23 mouse cellular contexts compared by ENCODE assay signal in the genomic region with DNA sequence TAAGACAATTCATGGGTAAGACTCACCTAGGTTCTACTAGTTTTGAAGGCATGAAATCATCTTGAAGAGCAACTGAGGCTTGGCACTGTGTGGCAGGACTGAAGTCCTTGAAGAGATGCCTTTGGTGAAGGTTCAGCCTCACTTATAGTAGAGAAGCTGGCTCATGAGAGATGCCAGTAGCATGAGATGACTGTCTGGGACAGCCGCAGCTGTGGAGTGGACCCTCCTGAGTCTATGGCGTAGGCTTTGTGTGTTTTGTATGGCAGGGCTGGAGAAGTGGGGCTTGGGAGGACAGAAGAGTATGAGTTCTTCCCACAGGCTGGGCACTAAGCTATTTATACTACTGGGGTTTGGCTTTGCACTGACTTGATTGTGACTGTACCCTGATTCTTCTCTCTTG. TPM values are rescaled to one million over a fixed set of nuclear protein-coding genes. Genes with fewer than 3 reads are reported as not detected.
DNase-seq lines count a peak whose midpoint lies in the region; ATAC-seq lines count a peak whose summit lies in the region.
"Had no signal": no experiment of that assay in that cellular context is flagged by ENCODE, and none has a peak within 500 bp of the region (broad histone marks: within the 10 kb centered on the region; RNA-seq: fewer than 3 reads in every experiment).

No protein-coding gene starts in this region.

- 81% methylated on average over 2 of the region's 2 CpGs for WGBS in heart, embryonic 10.5 days
- 81% methylated on average over 2 of the region's 2 CpGs for WGBS in midbrain, embryonic 11.5 days
- 91% methylated on average over 2 of the region's 2 CpGs for WGBS in midbrain, embryonic 13.5 days

- no peaks in the 10 kb centered on the region for H3K36me3 ChIP-seq in heart, embryonic 10.5 days
- no peaks in the 10 kb centered on the region for H3K36me3 ChIP-seq in midbrain, embryonic 11.5 days (ENCODE audit: control insufficient read depth, insufficient read depth, low read length)
- H3K36me3 ChIP-seq in midbrain, embryonic 13.5 days = no peaks in the 10 kb centered on the region
- H3K36me3 ChIP-seq: G1E had no signal

- peaks cover 19% of the 10 kb centered on the region for H3K4me1 ChIP-seq in heart, embryonic 10.5 days
- H3K4me1 ChIP-seq in midbrain, embryonic 11.5 days (ENCODE audit: control insufficient read depth, insufficient read depth, low read length) = peaks cover 34% of the 10 kb centered on the region
- H3K4me1 ChIP-seq in midbrain, embryonic 13.5 days (replicated peaks) = peaks cover 41% of the 10 kb centered on the region

- no peak overlapping the region for H3K4me2 ChIP-seq in midbrain, embryonic 11.5 days
- H3K4me2 ChIP-seq in midbrain, embryonic 13.5 days (replicated peaks) = no peak overlapping the region

- H3K9ac ChIP-seq in midbrain, embryonic 11.5 days (ENCODE audit: low read length) = no peak overlapping the region
- no peak overlapping the region for H3K9ac ChIP-seq in midbrain, embryonic 13.5 days (replicated peaks)

- H3K27me3 ChIP-seq in heart, embryonic 10.5 days (ENCODE audit: insufficient read depth, poor library complexity, severe bottlenecking) = peaks cover 97% of the 10 kb centered on the region
- H3K27me3 ChIP-seq in midbrain, embryonic 11.5 days (ENCODE audit: control insufficient read depth, insufficient read depth, low read length) = peaks cover 20% of the 10 kb centered on the region
- peaks cover 20% of the 10 kb centered on the region for H3K27me3 ChIP-seq in midbrain, embryonic 13.5 days
- H3K27me3 ChIP-seq: CH12.LX had no signal

- ATAC-seq in midbrain, embryonic 11.5 days (ENCODE audit: low FRiP score) = no peak
- no peak for ATAC-seq in midbrain, embryonic 13.5 days
- ATAC-seq: activated CD4-positive, CD25-positive, alpha-beta regulatory T cell, adult 4 months; CD4-positive, CD25-positive, alpha-beta regulatory T cell, adult 4 months; Patski had no signal

- H3K9me3 ChIP-seq in heart, embryonic 10.5 days = no peaks in the 10 kb centered on the region
- no peaks in the 10 kb centered on the region; the same call in 1 of the 2 replicates for H3K9me3 ChIP-seq in midbrain, embryonic 11.5 days (ENCODE audit: control insufficient read depth, low read length)
- H3K9me3 ChIP-seq in midbrain, embryonic 13.5 days = no peaks in the 10 kb centered on the region

- no peak overlapping the region for H3K27ac ChIP-seq in heart, embryonic 10.5 days
- no peak overlapping the region for H3K27ac ChIP-seq in midbrain, embryonic 11.5 days (ENCODE audit: low read depth, low read length)
- H3K27ac ChIP-seq in midbrain, embryonic 13.5 days = no peak overlapping the region

- H3K4me3 ChIP-seq in heart, embryonic 10.5 days = no peak overlapping the region
- H3K4me3 ChIP-seq in midbrain, embryonic 11.5 days (ENCODE audit: low read depth, low read length) = no peak overlapping the region
- H3K4me3 ChIP-seq in midbrain, embryonic 13.5 days (replicated peaks) = no peak overlapping the region

- peak; percentile 51 for DNase-seq in heart, embryonic 10.5 days (ENCODE audit: low spot score)
- no peak for DNase-seq in heart, postnatal 4 days
- DNase-seq in midbrain, embryonic 11.5 days (ENCODE audit: low spot score, missing footprints) = peak; percentile 75
- DNase-seq: adrenal gland, adult 2 months; adrenal gland, adult 8-10 months; adrenal gland, postnatal 10 days; adrenal gland, postnatal 14 days; adrenal gland, postnatal 25 days; adrenal gland, postnatal 36 days; B cell, adult 2 months; cerebellum, adult 11 months; cerebellum, adult 11-12 months; cerebellum, adult 18-20 months had no signal

RNA-seq across cellular contexts. Expression of gene Ascl1, which starts 3.6 kb away (rescaled TPM):
- 0.92 TPM in 1 of 2 replicates, not detected in the other for polyA plus RNA-seq in heart, embryonic 10.5 days (2016; fragmentation: Nextera tagmentation; extraction: Ambion mirVana)
- not detected for total RNA-seq in heart, postnatal 4 days (2021)
- polyA plus RNA-seq in midbrain, embryonic 11.5 days (2014; fragmentation: Nextera tagmentation; extraction: Ambion mirVana) = 94.5 and 95.2 TPM in 2 replicates
- 33.3 and 53.1 TPM in 2 replicates for polyA plus RNA-seq in midbrain, embryonic 13.5 days (2015; fragmentation: Nextera tagmentation; extraction: Ambion mirVana)
- total RNA-seq: CH12.LX, G1E, MEL had no signal
- polyA plus RNA-seq: activated CD4-positive, CD25-positive, alpha-beta regulatory T cell, adult 4 months; C2C12; CD4-positive, CD25-positive, alpha-beta regulatory T cell, adult 4 months; G1E; Patski had no signal

RNA-seq across cellular contexts. Expression of gene Pah, which starts 24.5 kb away (rescaled TPM):
- 0.55 TPM in 1 of 2 replicates, not detected in the other for polyA plus RNA-seq in heart, embryonic 10.5 days (2016; fragmentation: Nextera tagmentation; extraction: Ambion mirVana)
- total RNA-seq in heart, postnatal 4 days (2021) = under 1 TPM in 1 of 2 experiments, not detected in 1; 0.47 TPM
- 0.15 TPM in 1 of 2 replicates, not detected in the other for polyA plus RNA-seq in midbrain, embryonic 11.5 days (2014; fragmentation: Nextera tagmentation; extraction: Ambion mirVana)
- 0.18 and 0.20 TPM in 2 replicates for polyA plus RNA-seq in midbrain, embryonic 13.5 days (2015; fragmentation: Nextera tagmentation; extraction: Ambion mirVana)
- total RNA-seq: adrenal gland, postnatal 25 days; CH12.LX; ES-E14; G1E; MEL had no signal
- polyA plus RNA-seq: activated CD4-positive, CD25-positive, alpha-beta regulatory T cell, adult 4 months; brain, embryonic 14.5 days; C2C12; CD4-positive, CD25-positive, alpha-beta regulatory T cell, adult 4 months; G1E; Patski had no signal

Comparison
In these comparisons a context has a peak if more than half of its experiments do, and no peak if none do; other contexts are left out.
1. RNA of gene Ascl1, which starts 3.6 kb away (polyA plus RNA-seq): 94.5 to 95.2 TPM in midbrain, embryonic 11.5 days and 33.3 to 53.1 TPM in midbrain, embryonic 13.5 days; 0.92 TPM in heart, embryonic 10.5 days; every median in the first group is over 10 times any median in the second.